Mouse (Mus musculus) C2C12 (cell line): Measurements from ENCODE around the gene Serinc5. TPM values are rescaled to one million over a fixed set of nuclear protein-coding genes. Genes with fewer than 3 reads are reported as not detected.

ENCODE experiments used
- H3K27me3 ChIP-seq: one replicate; pipeline ENCODE4 v1.6.1; 2011; ENCODE audit not compliant: control insufficient read depth, insufficient read depth, insufficient read length
- H3K36me3 ChIP-seq: one replicate; pipeline ENCODE4 v1.6.1; 2011; ENCODE audit not compliant: control insufficient read depth, insufficient read depth
- H3K4me3 ChIP-seq: one replicate; pipeline ENCODE4 v1.5.1; 2011; ENCODE audit warnings: mild to moderate bottlenecking, control low read depth; ENCODE audit not compliant: poor library complexity, insufficient read depth, severe bottlenecking
- H3K79me2 ChIP-seq: one replicate; pipeline ENCODE4 v1.6.1; 2011; ENCODE audit not compliant: control insufficient read depth, insufficient read depth
- H3K79me3 ChIP-seq: one replicate; pipeline ENCODE4 v1.6.1; 2011; ENCODE audit warnings: low read depth, control low read depth
- H3ac ChIP-seq: one replicate; pipeline ENCODE3; 2011; ENCODE audit warnings: low read depth; ENCODE audit not compliant: control insufficient read depth, insufficient read length
- CEBPB ChIP-seq: IDR thresholded peaks from one replicate; pipeline ENCODE4 v1.6.1; 2011; ENCODE audit warnings: low read depth, mild to moderate bottlenecking, control low read depth, moderate library complexity
- CTCF ChIP-seq: IDR thresholded peaks from one replicate; pipeline ENCODE4 v1.5.1; 2011; ENCODE audit not compliant: control insufficient read depth, insufficient read depth, insufficient read length
- FOSL1 ChIP-seq: IDR thresholded peaks from one replicate; pipeline ENCODE4 v1.8.0; 2011; ENCODE audit warnings: mild to moderate bottlenecking, low read length; ENCODE audit not compliant: poor library complexity, insufficient read depth, severe bottlenecking
- MAX ChIP-seq: IDR thresholded peaks from one replicate; pipeline ENCODE4 v1.6.1; 2011; ENCODE audit warnings: mild to moderate bottlenecking, control low read depth
- MYOD1 ChIP-seq: IDR thresholded peaks from one replicate; pipeline ENCODE4 v1.6.1; 2011; ENCODE audit warnings: low read depth; ENCODE audit not compliant: control insufficient read depth, insufficient read length
- MYOG ChIP-seq: IDR thresholded peaks from one replicate; pipeline ENCODE4 v1.6.1; 2011; ENCODE audit not compliant: control insufficient read depth, insufficient read length; ENCODE audit errors: extremely low read depth
- USF1 ChIP-seq: IDR thresholded peaks from one replicate; pipeline ENCODE4 v1.6.1; 2011; ENCODE audit warnings: low read depth, mild to moderate bottlenecking, control low read depth, moderate library complexity
- long read RNA-seq, 2 experiments: library from polyadenylated mRNA; unstranded; transcript quantifications; one replicate each; pipeline ENCODE4 v2.0.0; 2019 to 2020
- polyA plus RNA-seq: library from polyadenylated mRNA; unstranded; fragments of >200 nt; fragmentation: generic; extraction: Trizol; gene quantifications from one replicate; pipeline ENCODE4 v1.2.1, GENCODE M21; 2012; ENCODE audit warnings: missing spikeins

Gene Serinc5
- 2.8 TPM for polyA plus RNA-seq
- long read RNA-seq, experiment 1, partial matches to known transcripts, result 4 of 4 reads
- long read RNA-seq, experiment 1, other reads (novel, unspliced or antisense), result 0 of 4 reads
- long read RNA-seq, experiment 2, full-length matches to known transcripts, result 54 of 62 reads
- long read RNA-seq, experiment 2, partial matches to known transcripts, result 1 of 62 reads
- long read RNA-seq, experiment 2, other reads (novel, unspliced or antisense), result 7 of 62 reads

- no peaks in the 10 kb centered on the region for H3K36me3 ChIP-seq
- H3K4me3 ChIP-seq, result peak within 1 kb of the TSS; percentile 41
- TF ChIP-seq CEBPB (no peak), CTCF (no peak), MYOD1 (no peak), MAX (no peak), FOSL1 (no peak), USF1 (no peak)
- H3K27me3 ChIP-seq, result no peaks in the 10 kb centered on the region
- H3K79me2 ChIP-seq, result no peaks in the 10 kb centered on the region
- H3ac ChIP-seq, result peak within 1 kb of the TSS; percentile 87
- no peaks in the 10 kb centered on the region for H3K79me3 ChIP-seq
Measured at GRCm38 (mm10) chr13:92610311-92611221, at the start of gene Serinc5. Gene Serinc5, plus strand, starts transcription at chr13:92611091.

GRCm38 (mm10) chr13:92576072-92576471 lies 34.8 kb upstream of the Serinc5 start, which contains the start of gene Spz1:
Gene Spz1, minus strand, starts transcription at chr13:92576172.
- TF ChIP-seq FOSL1, result no peak
- TF ChIP-seq MYOD1, result no peak
- TF ChIP-seq CTCF, result no peak
- no peak for TF ChIP-seq MAX
- TF ChIP-seq USF1, result no peak
- no peak for TF ChIP-seq CEBPB
- TF ChIP-seq MYOG, result no peak
- Histone ChIP-seq H3K4me3 (no peak within 1 kb of the TSS), H3K79me2 (no peaks in the 10 kb centered on the region), H3K27me3 (peaks cover 3% of the 10 kb centered on the region), H3K36me3 (no peaks in the 10 kb centered on the region), H3K79me3 (no peaks in the 10 kb centered on the region), H3ac (no peak within 1 kb of the TSS)

GRCm38 (mm10) chr13:92576688-92577087 lies 34.2 kb upstream of the Serinc5 start:
- Histone ChIP-seq H3ac (no peak overlapping the region), H3K4me3 (no peak overlapping the region), H3K79me2 (no peaks in the 10 kb centered on the region), H3K79me3 (no peaks in the 10 kb centered on the region), H3K27me3 (peaks cover 3% of the 10 kb centered on the region), H3K36me3 (no peaks in the 10 kb centered on the region)
- TF ChIP-seq MYOG (no peak), CEBPB (no peak), USF1 (no peak), CTCF (no peak), MAX (no peak), FOSL1 (no peak), MYOD1 (no peak)

- no peak overlapping the region for H3ac ChIP-seq
- TF ChIP-seq MAX (no peak), MYOD1 (no peak), FOSL1 (no peak), CTCF (no peak), MYOG (no peak), USF1 (no peak), CEBPB (no peak)
- H3K36me3 ChIP-seq, result no peaks in the 10 kb centered on the region
- H3K79me2 ChIP-seq, result no peaks in the 10 kb centered on the region
- no peaks in the 10 kb centered on the region for H3K79me3 ChIP-seq
- no peak overlapping the region for H3K4me3 ChIP-seq
- peaks cover 3% of the 10 kb centered on the region for H3K27me3 ChIP-seq
Measured at GRCm38 (mm10) chr13:92578210-92578609, 32.7 kb upstream of the Serinc5 start.

- Histone ChIP-seq H3K36me3 (no peaks in the 10 kb centered on the region), H3ac (no peak overlapping the region)
- TF ChIP-seq MYOD1 (no peak), CEBPB (no peak), MYOG (no peak)
Measured at GRCm38 (mm10) chr13:92580220-92581043, 30.5 kb upstream of the Serinc5 start.

More at GRCm38 (mm10) chr13:92580220-92581043, 30.5 kb upstream of the Serinc5 start:
- H3K79me3 ChIP-seq, result no peaks in the 10 kb centered on the region
- no peak overlapping the region for H3K4me3 ChIP-seq
- H3K27me3 ChIP-seq, result no peaks in the 10 kb centered on the region
- H3K79me2 ChIP-seq, result no peaks in the 10 kb centered on the region
